Mouse (Mus musculus): ENCODE measurements around the gene Coq10a.

The Coq10a gene

DNA sequence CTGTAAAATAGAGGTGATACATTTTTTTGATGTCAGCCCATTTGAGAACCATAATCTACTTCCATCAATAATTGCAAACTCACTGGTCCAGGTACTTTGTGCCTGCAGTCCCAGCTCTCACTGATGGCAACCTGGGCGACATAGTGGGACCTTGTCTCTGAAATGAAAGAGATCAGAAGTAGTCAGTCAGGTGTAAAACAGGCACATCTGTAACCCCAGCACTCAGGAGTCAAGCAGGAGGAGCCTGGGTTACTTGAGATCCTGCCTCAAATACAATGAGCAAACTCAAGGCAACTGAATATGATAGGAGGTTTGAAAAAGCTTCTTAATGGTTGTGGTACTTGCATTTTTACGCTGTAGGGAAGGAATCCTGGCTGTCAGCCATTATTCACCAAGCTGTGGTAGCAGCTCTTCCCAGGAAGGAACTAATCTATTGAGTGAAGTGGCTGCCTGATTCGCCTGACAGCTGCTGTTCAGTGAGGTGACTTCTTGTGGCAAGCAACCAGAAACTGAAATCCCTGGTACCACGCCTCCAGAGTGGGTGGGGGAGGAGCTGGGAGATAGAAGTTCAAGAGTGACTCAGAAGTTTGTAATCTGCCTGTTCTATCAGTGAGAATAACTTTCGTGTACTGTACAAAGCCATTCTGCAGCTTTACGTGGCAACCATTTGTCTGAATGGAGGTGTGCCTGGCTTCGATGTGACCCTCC is 24.1 kb downstream of the Coq10a start:
- WGBS = 12% methylated on average over 7 of the region's 7 CpGs

DNA sequence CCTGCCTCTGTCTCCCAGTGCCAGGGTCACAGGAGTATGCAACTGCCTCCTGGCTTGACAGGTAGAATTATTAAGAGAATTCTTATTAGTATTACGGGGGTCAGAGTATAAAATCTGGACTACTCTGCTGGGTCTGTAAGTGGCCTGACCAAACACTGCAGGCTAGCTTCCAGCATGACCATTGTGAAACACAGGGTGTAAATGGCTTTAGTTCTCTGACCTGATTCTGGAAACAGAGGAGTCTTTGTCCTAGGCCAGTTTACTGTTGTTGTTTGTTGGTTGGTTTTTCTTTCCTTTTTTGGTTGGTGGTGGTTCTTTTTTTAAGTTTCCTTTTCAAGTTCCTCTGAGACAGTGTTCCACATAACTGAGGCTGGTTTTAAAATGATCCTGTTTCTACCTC is 25.4 kb downstream of the Coq10a start:
- 76% methylated on average over 1 of the region's 1 CpGs for WGBS

- WGBS = 73% methylated on average over 2 of the region's 2 CpGs
Measured at GRCm38 (mm10) chr10:128340257-128340656, 28.5 kb downstream of the Coq10a start.

DNA sequence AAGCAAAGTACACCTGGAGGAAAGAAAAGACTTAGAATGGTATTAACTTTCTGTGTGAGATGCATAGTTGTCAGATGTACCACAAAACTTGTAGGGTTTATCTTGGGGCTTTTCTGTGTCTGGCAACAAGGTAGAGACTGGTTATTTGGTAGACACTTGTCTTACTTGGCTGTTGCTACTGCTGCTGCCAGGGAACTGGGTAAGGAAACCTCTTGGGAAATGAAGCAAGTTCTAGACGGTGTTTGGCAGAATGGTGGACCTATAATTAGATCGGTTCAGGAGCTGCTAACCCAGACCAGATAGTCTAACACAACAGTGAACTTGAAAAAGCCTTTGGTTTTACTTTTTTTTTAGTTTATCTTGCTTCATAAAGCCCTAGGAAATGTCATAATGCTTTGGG is 29.8 kb downstream of the Coq10a start:
- 17% methylated on average over 2 of the region's 2 CpGs for WGBS

DNA sequence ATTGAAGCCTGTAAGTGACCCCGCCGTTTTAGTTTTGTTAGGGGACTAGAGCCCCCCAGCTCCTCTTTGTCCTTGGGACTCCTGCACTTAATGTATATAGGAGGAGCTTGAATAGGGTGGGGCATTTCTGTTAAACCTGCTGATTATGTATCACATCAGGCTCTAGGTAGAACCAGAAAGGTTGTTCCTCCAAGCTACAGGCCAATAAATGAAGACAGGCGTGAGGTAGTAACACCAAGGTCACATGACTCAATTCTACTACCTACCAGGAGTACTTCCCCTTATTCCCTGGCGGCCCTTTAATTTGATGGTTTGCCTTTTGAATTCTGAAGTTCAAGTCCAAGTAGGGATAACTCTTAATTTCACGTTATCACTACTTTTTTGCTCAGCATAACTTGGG is 30.4 kb downstream of the Coq10a start:
- 8% methylated on average over 5 of the region's 5 CpGs for WGBS

DNA sequence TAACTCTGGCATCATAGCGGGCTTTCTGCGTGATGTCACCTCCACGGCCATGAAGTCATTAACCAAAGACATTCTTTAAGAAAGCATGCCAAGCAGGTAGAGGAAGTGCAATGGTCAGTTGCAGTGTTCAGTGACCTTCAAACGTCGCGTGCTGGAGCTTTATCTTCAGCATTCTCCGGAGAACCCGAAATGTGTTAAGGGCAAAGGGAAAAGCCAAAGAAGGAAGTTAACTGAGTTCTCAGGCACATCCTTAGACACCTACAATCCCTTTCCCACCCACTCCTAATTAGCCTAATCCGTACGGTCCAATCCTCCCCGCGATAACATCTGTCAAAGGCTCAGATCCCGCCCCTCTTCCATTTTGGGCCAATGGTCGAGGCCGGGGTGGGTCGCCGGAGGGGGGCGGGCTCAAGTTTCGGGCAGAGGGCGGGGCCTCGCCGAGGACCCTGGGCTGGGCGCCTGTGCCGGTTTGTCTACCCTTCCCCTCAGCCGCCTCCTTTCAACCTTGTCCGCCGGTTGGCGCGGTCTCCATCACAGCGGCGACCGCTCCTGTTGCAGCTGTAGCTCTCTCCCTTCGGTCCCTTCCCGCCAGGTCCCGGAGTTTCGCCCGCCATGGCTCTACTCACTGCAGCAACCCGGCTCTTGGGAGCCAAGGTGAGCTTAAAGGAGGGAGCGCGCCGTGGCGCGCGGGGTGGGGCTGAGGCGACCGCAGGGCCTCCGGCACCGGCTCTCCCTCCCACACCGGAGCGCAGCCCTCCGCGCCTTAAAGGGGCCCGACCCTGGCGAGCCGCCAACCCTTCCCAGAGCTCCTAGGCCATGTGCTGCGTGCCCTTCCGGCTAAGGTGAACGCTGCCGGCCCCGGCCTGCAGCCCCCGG is 31.3 kb downstream of the Coq10a start, which contains the start of gene Cs:
Gene Cs, plus strand, starts transcription at position 429 of the 876 bp plus-strand sequence.
- under 1% methylated on average over 61 of the region's 61 CpGs for WGBS

GRCm38 (mm10) chr10:128336597-128336996 is 32.2 kb downstream of the Coq10a start:
- WGBS = 71% methylated on average over 3 of the region's 3 CpGs

- WGBS = 97% methylated on average over 3 of the region's 3 CpGs
Measured at GRCm38 (mm10) chr10:128336195-128336594, 32.6 kb downstream of the Coq10a start.

DNA sequence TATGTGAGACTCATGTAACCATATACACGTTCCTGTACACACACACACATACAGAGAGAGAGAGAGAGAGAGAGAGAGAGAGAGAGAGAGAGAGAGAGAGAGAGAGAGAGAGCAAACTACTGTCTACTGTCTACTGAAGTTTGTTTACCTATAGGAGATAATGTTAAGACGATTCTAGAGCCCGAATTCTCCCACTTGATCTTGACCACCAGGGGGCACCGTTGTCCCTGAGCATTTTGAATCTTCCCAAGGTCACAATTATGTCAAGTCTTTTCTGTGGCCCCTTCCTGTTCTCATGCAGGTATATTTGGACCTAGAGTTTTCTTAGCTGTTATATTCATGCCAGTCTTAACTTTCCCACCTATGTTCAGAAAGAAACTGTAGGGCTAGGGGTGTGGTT is 33.2 kb downstream of the Coq10a start:
- WGBS = 4% methylated on average over 4 of the region's 4 CpGs

DNA sequence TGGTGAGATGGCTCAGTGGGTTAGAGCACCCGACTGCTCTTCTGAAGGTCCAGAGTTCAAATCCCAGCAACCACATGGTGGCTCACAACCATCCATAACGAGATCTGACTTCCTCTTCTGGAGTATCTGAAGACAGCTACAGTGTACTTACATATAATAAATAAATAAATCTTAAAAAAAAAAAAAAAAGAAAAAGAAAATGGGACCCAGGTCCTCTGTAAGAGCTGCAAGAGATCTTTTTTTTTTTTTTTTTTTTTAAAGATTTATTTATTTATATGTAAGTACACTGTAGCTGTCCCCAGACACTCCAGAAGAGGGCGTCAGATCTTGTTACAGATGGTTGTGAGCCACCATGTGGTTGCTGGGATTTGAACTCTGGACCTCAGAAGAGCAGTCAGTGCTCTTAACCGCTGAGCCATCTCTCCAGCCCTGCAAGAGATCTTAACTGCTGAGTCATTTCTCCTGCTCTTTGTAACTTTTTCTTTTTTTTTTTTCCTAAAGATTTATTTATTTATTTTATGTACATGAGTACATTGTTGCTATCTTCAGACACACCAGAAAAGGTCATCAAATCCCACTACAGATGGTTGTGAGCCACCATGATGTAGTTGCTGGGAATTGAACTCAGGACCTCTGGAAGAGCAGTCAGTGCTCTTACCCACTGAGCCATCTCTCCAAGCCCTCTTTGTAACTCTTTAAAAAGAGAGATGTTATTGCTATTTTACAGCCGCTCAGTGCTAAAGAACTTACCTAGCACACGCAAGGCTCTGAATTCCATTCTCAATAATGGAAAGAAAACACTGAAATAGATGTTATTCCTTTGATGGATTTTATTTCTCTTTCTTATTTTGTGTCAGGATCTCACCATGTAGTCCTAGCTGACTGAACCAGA is 36.2 kb downstream of the Coq10a start:
- WGBS = 77% methylated on average over 6 of the region's 6 CpGs

- 85% methylated on average over 10 of the region's 10 CpGs for WGBS
Measured at GRCm38 (mm10) chr10:128327610-128328009, 41.2 kb downstream of the Coq10a start.

DNA sequence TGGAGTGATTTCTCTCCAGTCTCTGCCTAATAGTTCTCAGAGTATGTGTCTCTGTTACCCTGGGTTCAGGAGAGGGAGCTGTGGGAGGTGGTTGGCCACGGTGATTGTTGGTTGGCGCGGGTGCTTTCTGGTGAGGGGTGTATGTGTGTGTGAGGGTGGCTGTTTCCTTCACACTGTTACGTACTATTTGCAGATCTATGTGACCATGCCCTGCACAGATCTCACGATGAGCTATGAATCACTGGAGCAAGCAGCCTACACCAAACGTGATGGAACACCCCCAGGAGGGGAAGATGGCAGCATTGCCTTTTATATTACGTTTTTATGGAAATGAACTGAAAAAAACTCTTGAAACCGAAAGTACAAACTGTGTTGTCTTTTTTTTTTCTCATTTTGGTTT is 42.0 kb downstream of the Coq10a start:
- 52% methylated on average over 8 of the region's 8 CpGs for WGBS

GRCm38 (mm10) chr10:128323516-128323915 is 45.3 kb downstream of the Coq10a start:
- 77% methylated on average over 8 of the region's 8 CpGs for WGBS

DNA sequence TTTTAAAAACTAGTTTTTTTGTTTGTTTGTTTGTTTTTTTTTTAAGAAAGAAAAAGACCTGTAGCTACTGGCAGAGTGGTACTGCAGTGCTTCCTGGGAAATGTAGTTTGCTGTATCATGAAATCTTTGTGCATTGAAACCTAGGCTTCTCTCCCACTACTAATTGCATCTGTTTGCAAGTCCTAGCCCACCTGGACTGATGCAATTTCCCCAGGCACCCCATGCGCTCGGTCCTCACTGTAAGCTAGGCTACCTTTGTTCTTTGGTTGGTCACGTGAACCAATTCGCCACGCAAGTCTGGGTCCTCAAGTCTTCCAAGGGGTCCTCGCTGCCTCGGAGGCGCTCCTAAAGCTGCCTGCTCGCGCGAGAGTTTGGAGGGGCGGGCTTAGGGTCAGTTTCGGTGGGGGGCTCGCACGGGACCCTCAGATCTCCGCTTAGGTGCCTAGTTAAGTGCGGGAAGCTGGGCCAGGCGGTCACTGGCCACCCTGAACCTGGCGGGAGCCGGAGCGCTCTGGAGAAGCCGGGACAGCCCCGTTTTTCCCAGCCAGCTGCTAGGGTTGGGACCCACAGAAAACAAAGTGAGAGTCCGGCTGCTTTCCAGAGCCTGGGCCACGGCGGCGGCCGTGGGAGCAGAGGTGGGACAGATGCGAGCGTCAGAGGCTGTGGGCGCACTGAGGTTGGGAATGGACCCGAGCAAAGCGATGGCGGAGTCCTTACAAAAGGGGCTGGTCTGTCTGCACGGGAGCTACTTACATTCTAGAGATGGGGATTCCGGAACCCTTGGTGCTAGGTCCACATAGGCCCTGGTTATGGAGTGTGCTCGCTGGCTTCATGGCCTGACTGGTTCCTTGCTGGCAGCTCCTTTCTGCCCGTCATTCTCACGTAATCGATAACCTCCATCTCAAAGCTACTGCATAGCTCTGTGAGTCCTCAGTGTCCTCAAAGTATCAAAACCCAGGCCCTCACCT is 46.4 kb downstream of the Coq10a start, which contains the start of gene Cnpy2:
Gene Cnpy2, plus strand, starts transcription at position 319 of the 968 bp plus-strand sequence.
- under 1% methylated on average over 40 of the region's 40 CpGs for WGBS

DNA sequence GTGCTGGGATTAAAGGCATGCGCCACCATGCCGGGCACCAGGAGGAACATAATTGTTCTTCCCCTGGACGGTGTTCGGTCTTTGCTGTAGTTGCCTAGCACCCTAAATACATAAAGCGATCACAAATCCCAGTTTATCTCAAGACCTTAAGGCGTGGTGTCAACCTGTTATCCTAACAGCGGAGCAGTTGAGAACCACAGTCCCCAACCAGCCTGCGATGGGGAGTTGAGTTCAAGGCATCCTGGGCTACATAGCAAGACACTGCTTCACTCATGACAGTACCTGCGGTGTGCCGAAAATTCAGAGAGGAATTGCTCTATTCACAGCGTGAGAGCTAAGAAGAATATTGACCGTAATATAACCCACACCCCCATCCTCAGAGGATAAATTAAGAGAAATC is 47.2 kb downstream of the Coq10a start:
- WGBS = 53% methylated on average over 12 of the region's 12 CpGs

- WGBS = 93% methylated on average over 8 of the region's 8 CpGs
Measured at GRCm38 (mm10) chr10:128315578-128315977, 53.2 kb downstream of the Coq10a start.
